Comparison of ENCODE assay signal across 7 mouse cellular contexts in genomic region chr6:5720716-5721115, GRCm38 (mm10). TPM values are rescaled to one million over a fixed set of nuclear protein-coding genes. Genes with fewer than 3 reads are reported as not detected.
"Had no signal": no experiment of that assay in that cellular context is flagged by ENCODE, and none has a peak within 500 bp of the region (broad histone marks: within the 10 kb centered on the region; RNA-seq: fewer than 3 reads in every experiment).

No protein-coding gene starts in this region.

RNA-seq across cellular contexts. Expression of gene Dync1i1, which starts 4.7 kb away (rescaled TPM):
- total RNA-seq: liver, adult 2 months; megakaryocyte progenitor cell, adult 5-6 weeks; megakaryocyte, adult 5-6 weeks; megakaryocyte-erythroid progenitor cell, adult 5-6 weeks; monocyte, adult 5-6 weeks had no signal
- polyA plus RNA-seq: liver, adult 2 months; liver, embryonic 14.5 days; macrophage had no signal
